Mouse (Mus musculus): ENCODE results near the gene Gstm3.

Gene Gstm3

DNA sequence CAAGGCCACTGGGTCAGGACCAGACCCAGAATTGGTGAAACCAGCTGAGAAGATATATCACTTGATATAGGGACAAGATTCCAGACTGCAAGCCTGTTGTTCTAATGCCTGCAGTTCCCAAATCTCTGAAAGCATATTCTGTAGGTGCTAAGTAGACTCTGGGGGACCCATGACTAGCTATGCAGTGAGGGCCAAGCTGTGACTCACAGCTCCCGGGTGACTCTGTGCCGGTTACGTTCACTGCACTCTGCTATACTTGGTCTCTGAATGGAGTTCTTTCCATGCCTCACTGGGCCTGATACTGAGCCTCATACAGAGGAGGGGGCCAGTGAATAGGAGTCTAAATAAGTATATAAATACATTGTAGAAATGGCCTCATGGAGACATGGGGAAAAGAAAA, 41.2 kb downstream of the Gstm3 start:
- DNase-seq: no peak

DNA sequence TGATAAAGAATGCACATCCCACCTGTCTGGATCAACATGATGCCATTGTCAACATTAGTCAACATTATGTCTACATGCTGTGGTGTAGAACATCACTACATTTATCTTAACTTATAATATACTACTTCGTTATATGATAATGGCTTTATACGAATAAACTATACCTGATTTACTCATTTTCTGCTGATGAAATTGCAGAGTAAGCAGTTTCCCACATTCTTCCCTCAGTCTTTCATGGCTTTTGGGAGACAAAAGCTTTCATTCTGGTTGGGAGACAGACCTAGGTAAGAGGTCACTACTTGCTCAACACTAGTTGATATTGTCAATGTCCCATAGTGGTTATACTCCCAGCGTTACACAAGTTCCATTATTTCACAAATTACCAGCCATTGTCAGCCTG, 43.7 kb downstream of the Gstm3 start:
- no peak for DNase-seq

DNA sequence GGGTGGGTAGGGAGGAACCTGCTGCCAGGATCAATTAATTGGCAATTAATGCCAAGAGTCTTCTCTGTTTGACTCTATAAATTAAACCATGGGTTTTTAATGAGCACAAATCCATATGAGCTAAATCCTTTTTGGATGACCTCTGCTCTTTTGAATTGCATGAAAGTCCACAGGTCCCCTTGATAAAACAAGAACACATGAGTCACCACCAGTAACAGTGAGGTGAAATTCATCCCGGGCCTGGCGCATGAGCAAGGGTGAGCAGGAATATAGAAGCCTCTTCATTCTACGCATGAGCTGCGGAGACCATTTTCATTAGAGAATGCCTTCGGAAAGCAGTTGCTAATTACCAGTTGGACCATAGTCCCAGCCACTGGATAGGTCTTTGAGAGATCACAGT, 48.7 kb downstream of the Gstm3 start:
- no peak for DNase-seq

DNA sequence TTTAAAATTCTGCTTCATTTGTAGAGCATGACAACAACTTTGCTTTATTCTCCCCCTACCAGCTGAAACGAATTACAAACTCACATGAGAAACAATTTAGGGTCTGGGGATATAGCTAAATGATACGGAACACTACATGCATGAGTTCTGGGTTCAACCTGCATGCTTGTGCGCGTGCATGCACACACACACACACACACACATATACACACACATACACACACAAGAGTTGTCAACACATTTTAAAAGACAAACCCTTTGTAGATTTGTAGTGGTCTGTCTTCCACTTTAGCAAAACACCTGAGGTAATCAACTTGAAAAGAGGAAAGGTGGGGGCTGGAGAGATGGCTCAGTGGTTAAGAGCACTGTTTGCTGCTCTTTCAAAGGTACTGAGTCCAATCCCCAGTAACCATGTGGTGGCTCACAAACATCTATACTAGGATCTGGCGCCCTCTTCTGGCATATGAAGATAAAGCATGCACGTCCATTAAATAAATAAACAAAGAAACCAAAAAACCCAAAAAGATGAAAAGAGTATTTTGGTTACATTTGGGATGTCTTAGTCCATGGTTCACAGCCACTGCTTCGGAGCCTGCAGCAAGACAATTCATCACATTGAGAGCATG, 51.2 kb downstream of the Gstm3 start:
- DNase-seq: peak; percentile 45

DNA sequence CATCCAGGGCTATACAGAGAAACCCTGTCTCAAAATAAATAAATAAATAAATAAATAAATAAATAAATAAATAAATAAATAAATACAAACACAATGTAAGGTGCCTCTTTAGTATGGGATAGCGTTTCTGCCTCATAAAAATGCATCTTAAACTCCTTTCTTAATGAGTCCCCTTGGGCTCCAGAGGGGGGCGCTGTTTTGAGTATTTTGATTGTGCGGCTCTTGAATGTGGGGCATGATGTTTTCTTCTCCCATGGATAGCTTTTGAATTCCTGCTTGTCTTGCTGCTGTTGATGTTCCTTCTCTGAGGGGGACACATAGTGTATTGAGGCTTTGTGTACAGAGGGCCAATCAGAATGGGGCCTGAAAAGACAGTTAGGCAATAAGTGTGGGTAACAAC, 52.0 kb downstream of the Gstm3 start:
- no peak for DNase-seq

DNA sequence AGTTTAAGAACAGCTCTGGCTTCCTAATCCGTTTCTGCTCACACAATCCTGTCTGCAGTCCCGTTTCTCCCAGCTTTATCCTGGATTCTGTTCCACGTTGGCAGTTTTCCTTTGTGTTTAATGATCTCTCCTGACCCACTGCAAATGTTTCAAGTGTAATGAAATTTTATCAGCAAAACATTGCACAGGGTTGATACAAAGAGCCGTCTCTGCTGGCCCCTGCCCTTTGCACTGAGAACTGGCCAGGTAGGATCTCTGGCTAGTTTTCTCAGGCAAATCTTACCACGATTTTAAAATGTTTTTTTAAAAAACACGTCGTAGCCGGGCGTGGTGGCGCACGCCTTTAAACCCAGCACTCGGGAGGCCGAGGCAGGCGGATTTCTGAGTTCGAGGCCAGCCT, 52.4 kb downstream of the Gstm3 start:
- no peak for DNase-seq
